Mouse (Mus musculus): Measurements from ENCODE around the gene Msh2.
"Not testable (repeated sequence)": the region's sequence is repeated elsewhere in the genome, so short reads cannot be mapped to it uniquely, and the experiment has no call there.

Gene Msh2

GRCm38 (mm10) chr17:87671890-87672660, at the start of gene Msh2:
Msh2 (plus strand) TSS chr17:87672330.
- in situ Hi-C loops (cut with MboI, MseI): loop anchor here (5.0 kb wide), 1 partner anchor 65 kb away; no protein-coding TSS in a partner anchor

- in situ Hi-C loops (cut with MboI, MseI): no loop called here
These were observed 46.5 kb upstream of the Msh2 start for GRCm38 (mm10) chr17:87625510-87626086.

GRCm38 (mm10) chr17:87628144-87628543, 44.0 kb upstream of the Msh2 start:
- in situ Hi-C loops (cut with MboI, MseI): no loop called here

- in situ Hi-C loops (cut with MboI, MseI): no loop called here
These were observed 43.4 kb upstream of the Msh2 start for GRCm38 (mm10) chr17:87628706-87629105.

GRCm38 (mm10) chr17:87637056-87637389, 35.1 kb upstream of the Msh2 start:
- in situ Hi-C loops (cut with MboI, MseI): no loop called here

- in situ Hi-C loops (cut with MboI, MseI): no loop called here
These were observed 32.9 kb upstream of the Msh2 start for GRCm38 (mm10) chr17:87639242-87639641.

- in situ Hi-C loops (cut with MboI, MseI): no loop called here
These were observed 31.9 kb upstream of the Msh2 start for GRCm38 (mm10) chr17:87640272-87640671.

GRCm38 (mm10) chr17:87641006-87641405, 31.1 kb upstream of the Msh2 start:
- in situ Hi-C loops (cut with MboI, MseI): no loop called here

- in situ Hi-C loops (cut with MboI, MseI): no loop called here
These were observed 29.4 kb upstream of the Msh2 start for GRCm38 (mm10) chr17:87642744-87643143.

GRCm38 (mm10) chr17:87655616-87656015, 16.5 kb upstream of the Msh2 start:
- in situ Hi-C loops (cut with MboI, MseI): not testable (repeated sequence)

GRCm38 (mm10) chr17:87661958-87662573, 10.1 kb upstream of the Msh2 start:
- in situ Hi-C loops (cut with MboI, MseI): not testable (repeated sequence)

GRCm38 (mm10) chr17:87664238-87664637, 7.9 kb upstream of the Msh2 start:
- in situ Hi-C loops (cut with MboI, MseI): no loop called here

GRCm38 (mm10) chr17:87665066-87665822, 6.9 kb upstream of the Msh2 start:
- in situ Hi-C loops (cut with MboI, MseI): loop anchor here (5.0 kb wide), 1 partner anchor 292 kb away; no protein-coding TSS in a partner anchor

- in situ Hi-C loops (cut with MboI, MseI): loop anchor here (5.0 kb wide), 1 partner anchor 65 kb away; no protein-coding TSS in a partner anchor
These were observed 652 bp downstream of the Msh2 start for GRCm38 (mm10) chr17:87672677-87673286.

- in situ Hi-C loops (cut with MboI, MseI): not testable (repeated sequence)
These were observed 4.9 kb downstream of the Msh2 start for GRCm38 (mm10) chr17:87676916-87677474.

GRCm38 (mm10) chr17:87677656-87678055, 5.5 kb downstream of the Msh2 start:
- in situ Hi-C loops (cut with MboI, MseI): no loop called here

GRCm38 (mm10) chr17:87689217-87689616, 17.1 kb downstream of the Msh2 start:
- in situ Hi-C loops (cut with MboI, MseI): no loop called here

GRCm38 (mm10) chr17:87691958-87692357, 19.8 kb downstream of the Msh2 start:
- in situ Hi-C loops (cut with MboI, MseI): no loop called here

- in situ Hi-C loops (cut with MboI, MseI): no loop called here
These were observed 23.8 kb downstream of the Msh2 start for GRCm38 (mm10) chr17:87695874-87696465.

- in situ Hi-C loops (cut with MboI, MseI): no loop called here
These were observed 24.7 kb downstream of the Msh2 start for GRCm38 (mm10) chr17:87696814-87697213.

Data from regulatory T cell (primary cell).